Mouse (Mus musculus): ENCODE results near the gene Samd4b. TPM values are rescaled to one million over a fixed set of nuclear protein-coding genes. Genes with fewer than 3 reads are reported as not detected.
"Not testable (repeated sequence)": the region's sequence is repeated elsewhere in the genome, so short reads cannot be mapped to it uniquely, and the experiment has no call there.

Samd4b gene
- total and polyA plus RNA-seq, 2 experiments from 2014 or later = 12.4 to 53.5 TPM

DNA sequence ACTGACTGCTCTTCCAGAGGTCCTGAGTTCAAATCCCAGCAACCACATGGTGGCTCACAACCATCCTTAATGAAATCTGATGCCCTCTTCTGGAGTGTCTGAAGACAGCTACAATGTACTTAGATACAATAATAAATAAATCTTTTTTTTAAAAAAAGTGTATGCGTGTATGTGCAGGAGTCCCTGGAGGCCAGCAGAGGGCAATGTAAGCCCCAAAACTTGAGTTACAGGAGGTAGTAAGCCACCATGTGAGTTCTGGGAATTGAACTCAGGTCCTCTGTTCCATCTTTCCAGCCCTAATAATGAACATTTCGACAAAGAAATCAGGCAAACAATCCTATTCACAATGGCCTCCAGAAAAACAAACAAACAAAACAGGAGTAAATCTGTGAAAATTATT, 5.8 kb upstream of the Samd4b start:
- not testable (repeated sequence) for H3K36me3 ChIP-seq (replicated peaks; ENCODE audit: control insufficient read depth, insufficient read depth, low read length); H3K9ac ChIP-seq (replicated peaks; ENCODE audit: low read depth, low read length); H3K9me3 ChIP-seq (replicated peaks; ENCODE audit: control insufficient read depth, low read length); H3K27ac ChIP-seq (ENCODE audit: low read depth); H3K4me3 ChIP-seq (ENCODE audit: low read depth, low read length); H3K4me1 ChIP-seq (ENCODE audit: control insufficient read depth, insufficient read depth); ATAC-seq (ENCODE audit: insufficient read depth, low read depth); H3K27me3 ChIP-seq (ENCODE audit: control insufficient read depth, insufficient read depth, low read length); DNase-seq (ENCODE audit: low spot score); H3K4me2 ChIP-seq (ENCODE audit: low read depth, low read length)
- TF ChIP-seq CTCF (IDR thresholded peaks at IDR 0.05; ENCODE audit: low read depth) = peak; percentile 19
- WGBS = 67% methylated on average over 2 of the region's 2 CpGs

DNA sequence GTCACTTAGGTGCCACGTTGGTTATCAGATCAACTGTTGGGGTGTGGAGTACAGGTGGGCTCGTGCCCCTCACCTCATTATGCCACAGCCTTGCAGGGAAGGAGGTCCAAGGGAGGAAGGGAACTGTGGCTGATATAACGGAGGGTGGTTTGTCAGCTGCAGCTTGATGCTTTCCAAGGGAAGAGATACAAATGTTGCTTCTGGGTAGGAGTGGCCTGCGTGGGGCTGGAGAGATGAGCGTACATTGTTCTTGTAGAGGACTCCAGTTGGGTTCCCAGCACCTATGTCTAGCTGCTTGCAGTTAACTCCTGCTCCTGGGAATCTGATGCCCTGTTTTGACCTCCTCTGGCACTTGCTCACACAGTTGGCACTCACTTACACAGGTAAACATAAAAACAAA, 5.2 kb upstream of the Samd4b start:
- H3K27me3 ChIP-seq (ENCODE audit: control insufficient read depth, insufficient read depth, low read length) = no peaks in the 10 kb centered on the region
- H3K27ac ChIP-seq (ENCODE audit: low read depth) = no peak overlapping the region
- no peak for TF ChIP-seq CTCF (IDR thresholded peaks at IDR 0.05; ENCODE audit: low read depth)
- TF ChIP-seq EP300 (IDR thresholded peaks at IDR 0.05; ENCODE audit: low read depth) = no peak
- no peaks in the 10 kb centered on the region for H3K9me3 ChIP-seq (replicated peaks; ENCODE audit: control insufficient read depth, low read length)
- H3K4me3 ChIP-seq (ENCODE audit: low read depth, low read length) = no peak overlapping the region
- ATAC-seq (ENCODE audit: insufficient read depth, low read depth) (no peak), DNase-seq (ENCODE audit: low spot score) (no peak)
- no peak overlapping the region for H3K4me2 ChIP-seq (ENCODE audit: low read depth, low read length)
- H3K9ac ChIP-seq (replicated peaks; ENCODE audit: low read depth, low read length) = no peak overlapping the region
- 0 out of 2 replicates have a peak, but pooled peaks cover 3% of the 10 kb centered on the region for H3K4me1 ChIP-seq (ENCODE audit: control insufficient read depth, insufficient read depth)
- 66% methylated on average over 5 of the region's 5 CpGs for WGBS
- H3K36me3 ChIP-seq (replicated peaks; ENCODE audit: control insufficient read depth, insufficient read depth, low read length) = no peaks in the 10 kb centered on the region

DNA sequence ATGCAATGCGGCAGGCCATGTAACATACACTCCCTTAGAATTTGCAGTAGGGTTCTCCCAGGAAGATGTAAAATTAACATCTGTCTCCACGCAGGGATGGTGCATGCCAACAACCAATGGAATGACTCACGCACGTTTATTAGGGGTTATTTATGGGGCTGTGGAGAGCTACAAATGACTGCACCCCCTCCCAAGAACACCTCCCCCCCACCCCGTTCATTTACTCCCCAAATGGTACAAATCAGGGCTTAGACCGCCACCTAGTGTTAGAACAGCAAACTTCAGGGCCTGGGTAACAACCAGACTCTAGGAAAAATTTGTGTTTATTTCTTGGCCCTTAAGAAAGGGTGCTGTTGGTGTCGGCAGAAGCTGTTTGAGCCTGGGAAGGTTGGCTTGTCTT, 3.7 kb upstream of the Samd4b start:
- Histone ChIP-seq H3K36me3 (replicated peaks; ENCODE audit: control insufficient read depth, insufficient read depth, low read length) (no peaks in the 10 kb centered on the region), H3K4me2 (ENCODE audit: low read depth, low read length) (no peak overlapping the region), H3K27me3 (ENCODE audit: control insufficient read depth, insufficient read depth, low read length) (no peaks in the 10 kb centered on the region), H3K4me3 (ENCODE audit: low read depth, low read length) (no peak overlapping the region), H3K27ac (ENCODE audit: low read depth) (no peak overlapping the region), H3K4me1 (ENCODE audit: control insufficient read depth, insufficient read depth) (peaks cover 12% of the 10 kb centered on the region), H3K9me3 (replicated peaks; ENCODE audit: control insufficient read depth, low read length) (no peaks in the 10 kb centered on the region), H3K9ac (replicated peaks; ENCODE audit: low read depth, low read length) (no peak overlapping the region)
- 26% methylated on average over 7 of the region's 7 CpGs for WGBS
- ATAC-seq (ENCODE audit: insufficient read depth, low read depth) = no peak
- no peak for TF ChIP-seq EP300 (IDR thresholded peaks at IDR 0.05; ENCODE audit: low read depth)
- TF ChIP-seq CTCF (IDR thresholded peaks at IDR 0.05; ENCODE audit: low read depth) = peak; percentile 74
- no peak for DNase-seq (ENCODE audit: low spot score)

DNA sequence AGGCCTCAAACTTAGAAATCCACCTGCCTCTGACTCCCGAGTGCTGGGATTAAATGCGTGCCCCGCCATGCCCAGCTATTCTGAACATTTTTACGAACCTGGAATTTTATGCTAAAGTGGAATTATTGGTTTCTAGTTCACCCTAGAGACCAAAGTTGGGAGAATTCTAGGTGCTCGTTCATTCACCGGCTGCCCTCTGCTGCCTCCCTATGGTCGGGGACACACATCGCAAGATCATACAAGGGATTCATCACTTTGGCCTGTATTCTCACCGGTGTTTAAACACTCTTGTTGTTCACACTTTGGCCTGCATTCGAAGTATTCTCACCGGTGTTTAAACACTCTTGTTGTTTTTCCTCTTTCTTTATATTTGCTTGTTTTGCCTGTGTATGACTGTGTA, 3.1 kb upstream of the Samd4b start:
- Histone ChIP-seq H3K4me2 (ENCODE audit: low read depth, low read length) (no peak overlapping the region), H3K4me3 (ENCODE audit: low read depth, low read length) (no peak overlapping the region), H3K36me3 (replicated peaks; ENCODE audit: control insufficient read depth, insufficient read depth, low read length) (no peaks in the 10 kb centered on the region), H3K9me3 (replicated peaks; ENCODE audit: control insufficient read depth, low read length) (no peaks in the 10 kb centered on the region), H3K4me1 (ENCODE audit: control insufficient read depth, insufficient read depth) (peaks cover 18% of the 10 kb centered on the region), H3K27me3 (ENCODE audit: control insufficient read depth, insufficient read depth, low read length) (no peaks in the 10 kb centered on the region), H3K9ac (replicated peaks; ENCODE audit: low read depth, low read length) (no peak overlapping the region), H3K27ac (ENCODE audit: low read depth) (no peak overlapping the region)
- 7% methylated on average over 11 of the region's 11 CpGs for WGBS
- ATAC-seq (ENCODE audit: insufficient read depth, low read depth) (no peak), DNase-seq (ENCODE audit: low spot score) (peak; percentile 43)
- TF ChIP-seq CTCF (IDR thresholded peaks at IDR 0.05; ENCODE audit: low read depth) (peak; percentile 79), EP300 (IDR thresholded peaks at IDR 0.05; ENCODE audit: low read depth) (no peak)

DNA sequence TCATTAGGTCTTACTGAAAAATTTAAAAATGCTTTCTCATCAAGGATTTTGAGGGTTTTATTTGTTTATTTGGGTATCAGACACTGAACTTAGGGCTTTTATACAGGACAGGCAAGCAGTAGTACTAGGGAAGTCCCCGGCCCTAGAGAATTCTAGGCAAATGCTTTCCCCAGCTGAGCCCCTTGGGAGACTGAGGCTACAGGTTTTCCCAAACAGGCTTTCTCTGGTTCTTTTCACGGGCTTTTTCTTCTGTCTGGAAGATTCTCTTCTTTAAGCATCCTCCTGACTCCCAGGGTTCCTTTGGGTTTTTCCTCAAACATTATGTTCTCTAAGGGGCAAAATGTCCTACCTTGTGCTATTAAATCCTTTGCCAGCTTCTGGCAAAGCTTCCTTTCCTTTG, 1.0 kb upstream of the Samd4b start:
- WGBS = 63% methylated on average over 2 of the region's 2 CpGs
- H3K4me1 ChIP-seq (ENCODE audit: control insufficient read depth, insufficient read depth) = peaks cover 26% of the 10 kb centered on the region
- no peaks in the 10 kb centered on the region for H3K36me3 ChIP-seq (replicated peaks; ENCODE audit: control insufficient read depth, insufficient read depth, low read length)
- H3K4me2 ChIP-seq (ENCODE audit: low read depth, low read length) = no peak overlapping the region
- TF ChIP-seq EP300 (IDR thresholded peaks at IDR 0.05; ENCODE audit: low read depth) (no peak), CTCF (IDR thresholded peaks at IDR 0.05; ENCODE audit: low read depth) (no peak)
- H3K27ac ChIP-seq (ENCODE audit: low read depth) = no peak overlapping the region
- no peak for DNase-seq (ENCODE audit: low spot score)
- no peaks in the 10 kb centered on the region for H3K9me3 ChIP-seq (replicated peaks; ENCODE audit: control insufficient read depth, low read length)
- H3K9ac ChIP-seq (replicated peaks; ENCODE audit: low read depth, low read length) = no peak overlapping the region
- ATAC-seq (ENCODE audit: insufficient read depth, low read depth) = no peak
- no peak overlapping the region for H3K4me3 ChIP-seq (ENCODE audit: low read depth, low read length)
- H3K27me3 ChIP-seq (ENCODE audit: control insufficient read depth, insufficient read depth, low read length) = no peaks in the 10 kb centered on the region

DNA sequence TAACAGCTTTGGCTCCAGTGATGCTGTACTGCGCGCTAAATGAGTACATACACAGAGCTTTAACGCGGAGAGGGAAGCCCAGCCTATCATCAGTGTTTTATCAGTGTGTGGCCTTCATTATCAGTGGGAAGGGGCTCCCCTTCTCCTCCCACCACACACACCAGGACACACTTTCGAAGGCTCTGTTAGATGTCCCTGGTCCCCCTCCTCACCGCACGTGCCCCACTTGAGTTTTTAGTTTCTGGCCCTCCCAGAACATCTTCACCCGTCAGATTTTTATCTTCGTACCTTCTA, 720 bp downstream of the Samd4b start:
- H3K36me3 ChIP-seq (replicated peaks; ENCODE audit: control insufficient read depth, insufficient read depth, low read length) = no peaks in the 10 kb centered on the region
- TF ChIP-seq CTCF (IDR thresholded peaks at IDR 0.05; ENCODE audit: low read depth) = no peak
- no peak for TF ChIP-seq EP300 (IDR thresholded peaks at IDR 0.05; ENCODE audit: low read depth)
- 4% methylated on average over 9 of the region's 9 CpGs for WGBS
- H3K9ac ChIP-seq (replicated peaks; ENCODE audit: low read depth, low read length) = peak overlapping the region; percentile 78
- H3K4me3 ChIP-seq (ENCODE audit: low read depth, low read length) = peak overlapping the region; percentile 85
- ATAC-seq (ENCODE audit: insufficient read depth, low read depth) (no peak), DNase-seq (ENCODE audit: low spot score) (no peak)
- no peak overlapping the region for H3K27ac ChIP-seq (ENCODE audit: low read depth)
- peak overlapping the region; percentile 95 for H3K4me2 ChIP-seq (ENCODE audit: low read depth, low read length)
- no peaks in the 10 kb centered on the region for H3K9me3 ChIP-seq (replicated peaks; ENCODE audit: control insufficient read depth, low read length)
- no peaks in the 10 kb centered on the region for H3K27me3 ChIP-seq (ENCODE audit: control insufficient read depth, insufficient read depth, low read length)
- peaks cover 37% of the 10 kb centered on the region for H3K4me1 ChIP-seq (ENCODE audit: control insufficient read depth, insufficient read depth)

All from heart, postnatal 0 days (tissue).